Mouse (Mus musculus): Measurements from ENCODE around the gene Sdk2. TPM values are rescaled to one million over a fixed set of nuclear protein-coding genes. Genes with fewer than 3 reads are reported as not detected.

The Sdk2 gene
- total RNA-seq (2021) = 1 to 10 TPM; 6.1 to 9.2 TPM
- long read RNA-seq, experiment 1, partial matches to known transcripts = 1 of 2 reads
- long read RNA-seq, experiment 1, other reads (novel, unspliced or antisense) = 1 of 2 reads
- long read RNA-seq, experiment 2, partial matches to known transcripts = 0 of 4 reads
- long read RNA-seq, experiment 2, other reads (novel, unspliced or antisense) = 4 of 4 reads

DNA sequence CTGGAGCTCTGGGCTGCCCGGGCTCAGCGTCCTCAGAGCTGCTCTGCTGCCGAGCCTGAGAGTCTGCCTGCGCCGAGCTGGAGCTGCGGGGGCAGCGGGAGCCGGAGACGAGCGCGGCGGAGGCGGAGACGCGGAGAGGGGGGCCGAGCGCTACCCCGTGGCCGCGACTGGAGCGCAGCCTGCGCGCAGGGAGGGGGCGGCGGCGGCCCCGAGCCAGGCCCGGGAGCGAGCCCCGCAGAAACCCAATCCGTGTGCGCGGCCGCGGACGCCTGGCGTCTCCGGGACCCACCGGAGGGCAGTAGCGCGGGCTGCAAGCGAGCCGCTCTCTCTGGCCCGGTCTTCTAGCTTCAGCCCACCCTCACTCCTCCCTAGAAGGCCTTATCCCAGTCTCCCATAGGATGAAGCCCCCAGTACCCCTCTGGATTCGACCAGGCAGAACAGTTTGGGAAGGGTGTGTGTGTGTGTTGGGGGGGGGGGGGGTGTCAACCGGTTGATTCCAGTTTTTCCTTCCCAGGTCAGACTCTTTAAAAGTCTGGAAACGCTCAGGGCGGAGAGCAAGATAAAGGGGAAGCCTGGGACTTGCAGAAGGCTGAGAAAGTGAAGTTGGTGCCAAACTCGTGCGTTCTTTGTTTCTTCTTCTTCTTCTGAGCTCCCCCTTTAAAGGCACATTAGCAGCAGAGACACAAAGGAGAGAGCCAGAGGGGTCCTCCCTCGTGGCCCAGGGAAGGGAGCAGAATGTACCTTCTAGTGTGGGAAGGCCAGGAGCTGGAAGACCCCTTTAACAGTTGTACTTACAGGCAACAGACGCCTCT, at the start of gene Sdk2:
Gene Sdk2, minus strand, starts transcription at position 96 of the 812 bp plus-strand sequence.
- DNase-seq (ENCODE audit: low spot score in 2 of 2) = peak; percentile 18 to 37

DNA sequence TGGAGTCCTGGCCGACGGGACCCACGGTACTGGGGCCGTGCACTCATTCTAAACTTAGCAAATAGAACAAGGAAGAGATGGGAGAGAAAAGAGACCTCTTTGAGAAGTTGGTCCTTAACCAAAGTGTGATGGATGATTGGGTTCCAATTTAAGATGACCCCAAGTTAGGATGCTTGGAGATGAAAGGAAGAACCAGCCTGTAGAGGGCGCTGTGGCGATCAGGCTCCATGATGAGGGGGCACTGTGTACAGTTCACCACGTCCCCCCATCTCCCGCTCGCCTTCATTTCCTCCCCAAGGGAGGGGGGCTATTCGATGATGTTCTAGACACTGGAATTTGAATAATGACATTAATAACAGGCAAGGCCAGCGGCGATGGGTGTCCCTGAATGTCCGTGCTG, 48.2 kb upstream of the Sdk2 start:
- DNase-seq (ENCODE audit: low spot score in 2 of 2) = no peak

DNA sequence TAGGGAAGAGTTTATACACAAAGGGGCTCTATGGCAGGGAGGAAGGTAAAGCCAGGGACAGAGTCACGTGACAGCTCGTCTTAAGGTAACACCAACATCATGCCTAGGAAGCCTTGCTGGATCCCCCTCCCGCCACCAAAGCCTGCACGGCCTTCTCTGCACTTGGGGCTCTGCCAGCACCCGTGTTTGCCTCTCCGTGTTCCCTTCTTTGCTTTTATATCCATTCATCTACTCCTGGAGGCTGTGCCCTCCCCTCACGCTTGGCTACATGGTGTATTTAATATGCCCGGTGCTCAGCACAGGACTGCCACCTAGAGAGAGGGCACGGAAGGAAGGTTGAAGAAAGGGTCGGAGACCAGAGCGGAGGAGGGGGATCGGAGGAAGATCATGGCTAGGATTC, 47.8 kb upstream of the Sdk2 start:
- DNase-seq (ENCODE audit: low spot score in 2 of 2) = no peak

DNA sequence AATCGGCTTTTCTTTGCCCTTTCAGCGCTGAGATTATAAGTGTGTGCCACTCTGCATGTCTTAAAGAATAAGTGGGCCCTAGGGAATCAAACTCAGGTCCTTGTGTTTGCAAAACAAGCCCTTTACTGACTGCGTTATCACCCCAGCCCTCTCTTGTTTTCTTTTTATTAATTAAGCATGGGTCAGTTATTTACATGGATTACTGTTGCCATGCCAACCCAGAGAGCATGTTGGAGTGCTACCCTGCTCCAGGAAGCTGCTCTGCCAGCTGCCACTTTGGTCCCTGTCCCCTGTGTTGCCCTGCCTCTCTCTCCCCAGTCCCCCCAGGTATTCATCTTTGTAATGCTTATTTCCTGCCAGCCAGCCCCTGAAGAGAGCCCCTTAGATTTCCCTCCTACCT, 44.0 kb upstream of the Sdk2 start:
- no peak for DNase-seq (ENCODE audit: low spot score in 2 of 2)

DNA sequence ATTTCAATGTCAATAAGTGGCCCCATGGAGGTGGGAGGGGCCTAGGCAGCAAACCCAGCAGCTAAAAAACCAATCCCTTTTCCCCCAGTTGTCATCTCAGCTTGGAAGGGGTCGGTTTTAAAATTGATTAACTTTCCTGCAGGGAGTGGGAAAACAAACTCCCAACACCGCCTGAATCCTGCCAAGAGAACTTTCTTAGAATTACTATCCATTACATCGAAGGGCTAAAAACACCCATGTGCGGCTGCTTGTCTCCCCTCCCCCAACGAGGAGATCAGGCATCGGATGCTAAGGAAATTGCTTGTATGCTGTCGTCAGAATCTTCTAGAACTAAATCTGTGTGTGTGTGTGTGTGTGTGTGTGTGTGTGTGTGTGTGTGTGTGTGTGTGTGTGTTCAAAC, 26.8 kb upstream of the Sdk2 start:
- no peak for DNase-seq (ENCODE audit: low spot score in 2 of 2)

DNA sequence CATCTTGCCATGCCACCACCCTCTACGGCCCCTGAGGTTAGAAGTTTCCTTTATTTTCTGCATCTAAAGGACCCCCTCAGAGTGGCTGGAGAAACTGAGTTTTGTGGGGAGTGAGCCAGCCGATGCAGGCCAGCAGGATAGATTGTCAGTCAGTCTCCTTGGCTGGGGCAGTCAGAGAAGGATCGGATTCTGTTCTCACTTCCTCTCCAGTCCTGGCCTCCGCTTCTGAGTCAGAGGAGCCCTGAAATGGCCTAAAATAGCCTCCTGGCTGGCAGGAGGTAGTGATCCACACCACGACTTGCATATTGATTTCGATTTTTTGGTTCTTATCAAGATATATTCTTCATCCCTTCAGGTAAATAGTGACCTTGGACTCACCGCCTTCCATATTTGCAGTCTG, 26.3 kb upstream of the Sdk2 start:
- DNase-seq (ENCODE audit: low spot score in 2 of 2) = no peak

DNA sequence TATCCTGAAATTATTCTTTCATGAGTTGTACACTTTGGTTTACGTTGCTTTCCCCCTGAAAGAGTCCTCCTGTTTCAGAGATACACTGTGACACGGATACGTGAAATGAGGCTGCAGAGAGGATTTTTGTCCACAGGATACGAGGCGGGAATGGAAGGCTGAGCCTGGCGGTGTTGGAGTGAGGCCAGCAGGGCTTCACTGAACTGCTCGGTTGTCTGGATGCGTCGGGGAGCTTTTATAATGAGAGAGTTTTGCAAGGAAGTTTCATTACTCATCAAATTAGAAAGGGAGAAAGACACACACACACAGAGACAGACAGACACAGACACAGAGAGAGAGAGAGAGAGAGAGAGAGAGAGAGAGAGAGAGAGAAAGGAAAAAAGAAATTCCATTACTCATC, 13.8 kb upstream of the Sdk2 start:
- no peak for DNase-seq (ENCODE audit: low spot score in 2 of 2)

DNA sequence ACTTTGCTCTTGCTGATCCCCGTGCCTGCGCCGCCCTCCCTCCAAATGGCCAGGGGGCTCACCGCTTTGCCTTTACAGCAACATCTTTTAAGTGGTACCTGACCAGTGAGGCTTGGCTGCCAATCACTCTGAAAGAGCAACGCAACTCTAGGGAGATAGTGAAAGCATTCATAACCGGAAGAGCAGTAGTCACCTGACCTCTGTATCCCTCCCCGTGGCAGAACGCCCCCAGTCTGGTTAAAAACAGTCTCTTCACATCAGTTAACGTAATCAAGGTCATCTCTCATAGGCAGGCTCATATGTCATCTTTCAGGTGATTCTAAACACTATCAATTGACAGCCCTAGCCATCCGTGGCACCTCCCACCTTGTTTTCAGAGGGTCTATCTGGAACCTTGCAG, 5.8 kb upstream of the Sdk2 start:
- DNase-seq (ENCODE audit: low spot score in 2 of 2) = no peak

DNA sequence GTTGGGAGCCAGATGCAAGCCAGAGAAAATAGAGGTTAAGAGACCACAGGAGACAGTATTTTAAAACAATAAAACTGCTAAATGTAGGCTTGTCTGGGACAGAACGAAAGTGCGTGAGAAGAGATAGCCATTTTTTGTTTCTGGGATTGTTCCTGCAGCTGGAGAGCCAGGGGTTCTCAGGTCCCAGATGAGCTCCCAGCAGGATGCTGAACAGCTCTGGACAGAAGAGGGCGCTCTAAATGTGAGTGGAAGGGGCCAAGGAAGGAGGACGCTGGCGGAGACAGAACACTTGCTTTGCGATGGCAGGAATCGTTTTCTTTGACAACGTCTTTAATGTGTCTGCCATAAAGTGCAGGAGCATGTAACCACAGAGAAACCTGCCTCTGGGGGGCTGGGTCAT, 5.2 kb upstream of the Sdk2 start:
- DNase-seq (ENCODE audit: low spot score in 2 of 2) = peak in 1 of 2 experiments; percentile 19

DNA sequence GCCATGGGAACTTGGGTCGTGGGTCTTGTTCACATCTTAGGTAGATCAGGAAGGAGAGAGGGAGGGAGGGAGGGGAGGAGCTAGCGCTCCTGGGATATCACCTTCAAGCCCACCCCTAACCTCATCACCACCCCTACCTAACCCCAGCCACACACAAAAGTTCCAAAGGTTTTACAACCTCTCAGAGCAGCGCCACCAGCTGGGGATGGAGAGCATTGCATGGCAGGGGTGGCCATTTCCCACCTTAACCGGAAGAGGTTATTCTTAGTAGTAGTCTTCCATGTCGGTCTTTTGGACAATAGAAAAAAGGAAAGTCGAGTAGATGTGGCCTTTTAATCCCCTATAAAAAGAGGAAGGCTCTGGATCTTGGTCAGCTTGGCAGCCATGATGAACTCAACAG, 4.0 kb upstream of the Sdk2 start:
- no peak for DNase-seq (ENCODE audit: low spot score in 2 of 2)

DNA sequence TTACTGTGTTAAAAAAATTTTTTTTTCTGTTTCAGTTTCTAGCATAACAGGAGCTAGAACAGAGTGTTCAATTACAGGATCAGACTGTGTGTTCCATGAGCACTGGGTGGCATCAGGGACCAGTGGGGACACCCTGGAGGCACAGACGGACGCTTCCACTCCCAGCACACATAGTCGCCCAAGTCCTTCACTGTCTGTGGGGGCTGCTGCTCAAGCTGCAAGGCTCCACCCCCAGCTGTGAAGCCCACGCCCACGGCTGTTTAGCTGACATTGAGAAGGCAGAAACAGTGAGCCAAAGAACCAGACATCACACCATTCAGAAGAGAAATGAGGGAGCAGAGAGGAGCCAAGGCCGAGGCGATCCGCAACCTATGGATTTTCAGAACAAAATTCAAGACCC, 3.3 kb upstream of the Sdk2 start:
- DNase-seq (ENCODE audit: low spot score in 2 of 2) = no peak

DNA sequence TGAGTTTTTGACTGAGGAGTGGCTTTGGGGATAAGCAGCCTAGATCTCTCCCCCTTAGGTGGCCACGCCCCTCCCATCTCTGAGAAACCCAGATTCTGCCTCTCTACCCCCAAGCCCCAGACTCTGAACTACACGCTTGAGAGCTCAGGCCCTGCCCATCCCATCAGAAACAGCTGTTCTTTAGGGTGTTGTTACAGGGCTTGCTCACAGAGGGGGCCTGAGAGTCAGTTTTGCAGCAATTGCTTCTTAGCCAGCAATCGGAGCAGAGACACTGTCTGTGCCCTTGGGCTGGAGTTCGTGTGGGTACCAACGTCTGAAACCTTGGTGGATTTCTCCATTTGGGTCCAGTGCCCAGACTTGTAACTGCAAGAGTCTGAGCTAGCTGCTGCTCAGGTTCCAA, 1.5 kb upstream of the Sdk2 start:
- DNase-seq (ENCODE audit: low spot score in 2 of 2) = peak in 1 of 2 experiments; percentile 40

DNA sequence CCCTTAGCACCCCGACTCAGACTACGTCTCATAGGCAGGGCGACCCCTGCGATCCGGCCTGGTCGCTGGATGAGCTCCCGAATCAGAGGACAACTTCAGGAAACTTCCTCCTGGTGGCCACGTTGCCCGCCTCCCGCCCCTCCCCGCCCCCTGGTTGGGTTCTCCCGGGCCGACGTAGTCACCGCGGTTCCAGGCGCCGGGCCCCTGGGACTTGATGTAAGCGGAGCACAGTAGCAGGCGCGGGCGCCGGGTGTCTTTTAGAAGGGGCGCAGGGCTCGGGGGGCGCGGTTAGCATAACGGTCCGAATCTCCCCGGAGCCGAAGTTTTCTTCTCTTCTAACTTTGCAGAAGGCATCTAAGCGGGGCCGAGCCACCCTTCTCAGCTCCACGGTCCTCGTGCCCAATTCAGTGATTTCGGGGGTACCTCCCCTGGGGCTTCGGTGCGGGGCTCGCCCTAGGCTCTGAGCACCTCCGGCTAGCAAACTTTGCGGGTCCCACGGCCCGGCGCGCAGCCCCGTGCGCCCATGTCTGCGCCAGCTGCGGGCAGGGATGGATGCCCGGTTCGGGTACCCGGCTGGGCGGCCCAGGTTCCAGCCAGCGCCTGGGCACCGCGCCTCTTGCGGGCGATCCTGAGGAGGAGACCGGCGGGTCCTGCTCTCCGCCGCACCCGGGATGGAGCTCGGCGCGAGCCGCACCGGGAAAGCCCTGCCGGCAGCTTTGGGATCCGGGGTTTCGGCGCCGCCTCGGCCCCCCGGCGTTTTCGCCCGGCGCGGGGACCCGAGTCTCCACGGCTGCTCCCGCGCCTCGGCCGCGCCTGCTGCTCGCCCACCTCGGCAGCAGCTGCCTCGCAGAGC, 522 bp downstream of the Sdk2 start:
- no peak for DNase-seq (ENCODE audit: low spot score in 2 of 2)

DNA sequence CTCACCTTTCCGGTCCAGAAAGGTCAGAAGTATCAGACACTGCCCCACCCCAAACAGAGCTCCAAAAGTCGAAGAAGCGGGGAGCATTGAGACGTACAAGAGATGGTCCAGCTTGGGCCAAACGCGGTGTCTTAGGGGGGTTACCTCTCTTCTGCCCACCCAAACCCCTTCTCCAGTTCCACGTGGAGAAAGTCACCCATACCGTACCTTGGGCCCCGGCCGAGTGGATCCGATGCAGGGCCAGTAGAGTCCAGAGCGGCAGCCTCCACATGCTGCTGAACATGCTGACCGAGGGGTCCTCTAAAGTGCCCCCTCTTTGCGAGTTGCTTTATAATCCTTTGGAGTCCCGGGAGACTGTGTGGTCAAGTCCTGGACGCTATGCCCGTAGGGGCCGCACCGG, 1.2 kb downstream of the Sdk2 start:
- DNase-seq (ENCODE audit: low spot score in 2 of 2) = no peak

DNA sequence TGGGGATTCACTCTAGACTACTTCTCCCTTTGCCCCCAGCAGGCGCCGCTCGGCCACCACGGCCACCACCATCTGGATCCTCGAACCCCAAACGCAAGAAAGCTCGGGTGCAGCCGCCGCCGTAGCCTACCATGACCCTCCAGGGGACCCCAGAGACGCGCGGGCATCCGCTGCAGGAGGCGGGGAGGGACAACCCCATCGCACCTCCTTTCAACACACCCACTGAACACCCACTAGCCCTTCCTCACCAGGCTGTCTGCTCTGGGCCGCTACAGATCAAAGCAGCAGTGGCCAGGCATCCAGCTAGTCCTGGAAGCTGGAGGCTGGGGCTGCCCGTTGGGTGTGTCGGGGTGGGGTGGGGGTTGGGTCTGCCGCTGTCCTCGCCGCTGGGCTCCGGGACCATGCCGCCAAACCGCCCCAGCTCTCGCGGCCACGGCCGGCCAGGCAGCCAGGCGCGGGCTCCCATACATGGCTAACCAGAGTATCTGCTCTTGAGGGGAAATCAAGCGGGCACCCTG, 1.9 kb downstream of the Sdk2 start:
- DNase-seq (ENCODE audit: low spot score in 2 of 2) = no peak

DNA sequence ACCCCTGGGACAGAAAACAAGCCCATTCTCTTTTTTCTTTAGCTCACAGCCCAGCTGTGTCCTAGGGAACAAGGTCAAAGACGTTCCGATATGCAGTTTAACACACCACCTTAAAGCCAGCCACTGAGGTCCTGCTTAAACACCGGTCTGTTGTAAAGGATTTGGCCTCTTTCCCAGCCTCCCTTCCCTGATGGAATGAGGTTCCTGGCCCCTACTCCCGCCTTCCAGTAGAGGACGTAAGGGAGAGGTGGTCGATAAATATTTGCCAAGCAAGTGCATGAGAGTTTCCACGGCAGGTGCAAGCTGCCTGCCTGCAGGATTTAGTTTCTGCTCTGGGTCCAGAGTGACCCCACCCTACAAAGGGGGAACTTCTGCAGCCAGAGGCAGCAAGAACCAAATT, 4.9 kb downstream of the Sdk2 start:
- DNase-seq (ENCODE audit: low spot score in 2 of 2) = no peak

DNA sequence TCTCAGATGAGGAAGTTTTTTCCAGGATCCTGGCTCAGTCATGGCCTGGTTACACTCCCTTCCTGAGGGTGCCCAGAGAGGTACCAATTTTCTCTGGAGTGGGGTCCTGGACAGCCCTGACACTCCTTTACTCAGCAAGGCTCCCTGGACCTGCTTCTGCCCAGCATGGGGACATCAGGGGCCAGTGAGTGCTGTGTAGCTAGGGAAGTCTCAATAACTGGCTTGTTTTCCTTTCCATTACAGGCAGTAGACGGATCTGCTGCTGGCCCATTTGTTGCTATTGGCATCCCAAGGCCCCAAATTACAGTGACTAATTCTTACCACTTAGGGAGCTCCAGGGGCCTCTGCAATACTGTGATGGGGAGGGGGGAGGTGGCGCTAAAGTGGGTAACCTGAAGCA, 5.6 kb downstream of the Sdk2 start:
- DNase-seq (ENCODE audit: low spot score in 2 of 2) = no peak

DNA sequence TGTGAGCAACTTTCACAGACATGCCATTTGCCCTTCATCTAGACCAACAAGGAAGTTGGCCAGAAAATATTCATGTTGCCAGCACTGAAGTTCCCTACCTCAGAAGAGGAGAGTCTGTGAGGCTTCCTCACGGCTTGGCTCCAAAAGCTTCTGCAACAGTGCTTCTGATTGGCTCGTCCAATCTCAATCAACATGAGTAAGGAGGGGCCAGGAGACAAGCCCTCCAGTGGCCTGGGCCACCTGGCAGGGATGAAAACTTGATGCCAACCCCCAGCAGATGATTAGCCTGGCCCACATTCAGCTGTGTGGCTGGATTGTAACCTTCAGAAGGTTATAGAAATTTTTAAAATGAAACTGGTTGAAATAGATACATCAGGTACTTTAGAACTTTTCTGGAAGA, 10.5 kb downstream of the Sdk2 start:
- DNase-seq (ENCODE audit: low spot score in 2 of 2) = no peak

DNA sequence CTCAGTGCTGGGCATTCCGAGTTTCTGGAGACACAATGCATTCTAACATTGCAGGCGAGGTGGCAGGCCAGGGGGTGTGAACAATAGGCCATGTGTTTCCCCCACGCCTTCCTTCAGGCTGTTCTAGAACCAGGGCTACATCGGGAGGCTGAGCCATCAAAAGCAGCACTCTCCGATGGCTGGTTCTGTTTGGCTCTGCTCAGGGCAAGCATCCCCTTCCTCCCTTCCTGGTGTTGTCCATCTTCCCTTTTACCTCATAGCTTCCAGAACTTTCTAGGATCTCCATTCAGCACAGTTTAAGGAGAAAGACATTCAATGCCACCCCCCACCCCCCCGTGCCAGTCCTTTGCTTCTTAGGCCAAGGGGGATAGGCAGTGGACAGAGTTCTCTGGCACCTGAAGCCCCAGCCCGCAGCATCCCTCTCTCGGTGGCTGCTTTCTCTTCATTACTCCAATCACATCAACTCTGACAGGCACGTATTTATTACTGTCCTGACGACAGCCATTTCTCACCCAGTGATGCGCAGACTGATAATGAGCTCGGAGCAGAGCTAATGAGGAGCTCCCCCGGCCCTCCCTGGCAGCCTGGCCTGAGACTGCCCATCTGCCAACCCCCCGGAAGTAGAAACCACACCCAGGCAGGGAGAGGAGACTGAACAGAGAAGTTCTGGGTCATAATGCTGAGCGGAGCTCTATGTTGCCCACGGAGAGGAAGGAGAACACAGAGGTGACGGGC, 12.1 kb downstream of the Sdk2 start:
- no peak for DNase-seq (ENCODE audit: low spot score in 2 of 2)

DNA sequence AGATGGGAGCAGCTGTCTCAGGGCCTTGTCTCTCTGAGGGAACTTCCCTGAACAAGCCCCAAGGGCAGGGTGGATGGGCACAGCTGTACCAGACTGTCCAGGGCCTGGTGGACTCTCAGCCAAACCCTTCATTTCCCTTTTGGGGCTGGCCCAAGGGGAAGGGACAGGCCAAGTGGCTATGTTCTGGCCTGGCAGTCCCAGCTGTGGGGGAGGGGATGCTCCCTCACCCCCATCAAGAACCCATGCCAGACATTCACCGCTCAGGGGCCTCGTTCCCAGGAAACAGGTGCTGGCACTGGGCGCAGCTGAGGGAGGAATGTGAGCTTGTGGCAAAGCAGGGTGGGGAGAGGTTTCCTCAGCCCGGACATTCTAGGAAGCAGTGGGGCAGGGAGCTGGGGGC, 15.5 kb downstream of the Sdk2 start:
- no peak for DNase-seq (ENCODE audit: low spot score in 2 of 2)

DNA sequence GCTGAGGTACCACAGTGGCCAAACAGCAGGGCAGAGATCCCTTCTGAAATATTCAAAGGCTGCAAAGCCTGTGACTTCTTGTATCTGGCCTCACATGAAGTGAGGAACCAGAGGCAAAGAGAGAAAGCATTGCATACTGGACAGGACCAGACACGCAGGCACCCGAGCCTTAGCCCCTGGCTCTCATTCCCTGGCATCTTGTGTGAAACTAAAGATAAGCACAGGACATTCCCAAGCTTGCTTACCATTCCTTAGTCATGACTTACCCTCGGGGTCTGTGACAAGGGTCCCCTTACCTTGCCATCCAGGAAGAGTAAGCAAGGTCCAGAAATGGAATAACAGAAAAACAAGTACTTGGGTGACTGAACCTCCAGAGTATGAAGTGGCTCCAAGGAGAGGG, 16.3 kb downstream of the Sdk2 start:
- no peak for DNase-seq (ENCODE audit: low spot score in 2 of 2)
